Mouse (Mus musculus): ENCODE results near the gene Msrb3. TPM values are rescaled to one million over a fixed set of nuclear protein-coding genes. Genes with fewer than 3 reads are reported as not detected.
A peak's percentile ranks its signal among the peaks of the same experiment; 100 is the strongest.

The Msrb3 gene
- total and polyA plus RNA-seq, 2 experiments from 2014 or later: 1.6 to 5.6 TPM

- no peak for ATAC-seq
- Histone ChIP-seq H3K4me2 (ENCODE audit: low read depth, low read length) (no peak overlapping the region), H3K9ac (replicated peaks; ENCODE audit: low read length) (no peak overlapping the region), H3K27ac (no peak overlapping the region), H3K4me3 (ENCODE audit: low read length) (no peak overlapping the region), H3K4me1 (ENCODE audit: insufficient read depth, low read length) (no peaks in the 10 kb centered on the region), H3K36me3 (ENCODE audit: insufficient read depth, low read length) (no peaks in the 10 kb centered on the region), H3K9me3 (ENCODE audit: low read length) (no peaks in the 10 kb centered on the region), H3K27me3 (ENCODE audit: insufficient read depth, low read length) (no peaks in the 10 kb centered on the region)
- WGBS: 87% methylated on average over 6 of the region's 6 CpGs
- TF ChIP-seq CTCF (IDR thresholded peaks at IDR 0.05; ENCODE audit: low read depth): no peak
- no peak for DNase-seq (ENCODE audit: low spot score)
Measured at GRCm38 (mm10) chr10:120799479-120799878, 99.4 kb downstream of the Msrb3 start.

- no peak for DNase-seq (ENCODE audit: low spot score)
- Histone ChIP-seq H3K9ac (replicated peaks; ENCODE audit: low read length) (no peak overlapping the region), H3K9me3 (ENCODE audit: low read length) (no peaks in the 10 kb centered on the region), H3K4me3 (ENCODE audit: low read length) (no peak overlapping the region), H3K4me2 (ENCODE audit: low read depth, low read length) (no peak overlapping the region), H3K27ac (no peak overlapping the region), H3K36me3 (ENCODE audit: insufficient read depth, low read length) (no peaks in the 10 kb centered on the region), H3K27me3 (ENCODE audit: insufficient read depth, low read length) (no peaks in the 10 kb centered on the region), H3K4me1 (ENCODE audit: insufficient read depth, low read length) (no peaks in the 10 kb centered on the region)
- no peak for TF ChIP-seq CTCF (IDR thresholded peaks at IDR 0.05; ENCODE audit: low read depth)
- 89% methylated on average over 4 of the region's 4 CpGs for WGBS
- no peak for ATAC-seq
Measured at GRCm38 (mm10) chr10:120796749-120797148, 102.2 kb downstream of the Msrb3 start.

GRCm38 (mm10) chr10:120794391-120794817, 104.5 kb downstream of the Msrb3 start:
- no peak overlapping the region for H3K4me3 ChIP-seq (ENCODE audit: low read length)
- no peak for TF ChIP-seq CTCF (IDR thresholded peaks at IDR 0.05; ENCODE audit: low read depth)
- H3K4me2 ChIP-seq (ENCODE audit: low read depth, low read length): peak overlapping the region; percentile 34
- WGBS: 22% methylated on average over 13 of the region's 13 CpGs
- no peak overlapping the region for H3K9ac ChIP-seq (replicated peaks; ENCODE audit: low read length)
- H3K9me3 ChIP-seq (ENCODE audit: low read length): no peaks in the 10 kb centered on the region
- H3K36me3 ChIP-seq (ENCODE audit: insufficient read depth, low read length): no peaks in the 10 kb centered on the region
- no peak overlapping the region for H3K27ac ChIP-seq
- no peaks in the 10 kb centered on the region for H3K4me1 ChIP-seq (ENCODE audit: insufficient read depth, low read length)
- no peak for ATAC-seq
- no peaks in the 10 kb centered on the region for H3K27me3 ChIP-seq (ENCODE audit: insufficient read depth, low read length)
- DNase-seq (ENCODE audit: low spot score): no peak

GRCm38 (mm10) chr10:120792191-120792765, 106.6 kb downstream of the Msrb3 start:
- DNase-seq (ENCODE audit: low spot score): no peak
- 66% methylated on average over 11 of the region's 11 CpGs for WGBS

GRCm38 (mm10) chr10:120791438-120791837, 107.5 kb downstream of the Msrb3 start:
- H3K27ac ChIP-seq: no peak overlapping the region
- no peak for TF ChIP-seq CTCF (IDR thresholded peaks at IDR 0.05; ENCODE audit: low read depth)
- WGBS: 74% methylated on average over 11 of the region's 11 CpGs
- H3K27me3 ChIP-seq (ENCODE audit: insufficient read depth, low read length): no peaks in the 10 kb centered on the region
- ATAC-seq: no peak
- no peaks in the 10 kb centered on the region for H3K36me3 ChIP-seq (ENCODE audit: insufficient read depth, low read length)
- no peak for DNase-seq (ENCODE audit: low spot score)
- H3K4me3 ChIP-seq (ENCODE audit: low read length): no peak overlapping the region
- no peaks in the 10 kb centered on the region for H3K9me3 ChIP-seq (ENCODE audit: low read length)
- H3K4me2 ChIP-seq (ENCODE audit: low read depth, low read length): no peak overlapping the region
- no peaks in the 10 kb centered on the region for H3K4me1 ChIP-seq (ENCODE audit: insufficient read depth, low read length)
- no peak overlapping the region for H3K9ac ChIP-seq (replicated peaks; ENCODE audit: low read length)

More at GRCm38 (mm10) chr10:120792191-120792765, 106.6 kb downstream of the Msrb3 start:
- Histone ChIP-seq H3K9ac (replicated peaks; ENCODE audit: low read length) (no peak overlapping the region), H3K4me2 (ENCODE audit: low read depth, low read length) (no peak overlapping the region), H3K36me3 (ENCODE audit: insufficient read depth, low read length) (no peaks in the 10 kb centered on the region), H3K27ac (no peak overlapping the region), H3K27me3 (ENCODE audit: insufficient read depth, low read length) (no peaks in the 10 kb centered on the region), H3K4me1 (ENCODE audit: insufficient read depth, low read length) (no peaks in the 10 kb centered on the region), H3K4me3 (ENCODE audit: low read length) (no peak overlapping the region), H3K9me3 (ENCODE audit: low read length) (no peaks in the 10 kb centered on the region)
- ATAC-seq: no peak
- TF ChIP-seq CTCF (IDR thresholded peaks at IDR 0.05; ENCODE audit: low read depth): no peak

GRCm38 (mm10) chr10:120787202-120787601, 111.7 kb downstream of the Msrb3 start:
- ATAC-seq (peak; percentile 35; the same call in 1 of the 2 replicates), DNase-seq (ENCODE audit: low spot score) (peak; percentile 51)
- no peaks in the 10 kb centered on the region for H3K9me3 ChIP-seq (ENCODE audit: low read length)
- WGBS: 30% methylated on average over 10 of the region's 10 CpGs
- no peak for TF ChIP-seq CTCF (IDR thresholded peaks at IDR 0.05; ENCODE audit: low read depth)
- H3K9ac ChIP-seq (replicated peaks; ENCODE audit: low read length): no peak overlapping the region
- no peak overlapping the region for H3K27ac ChIP-seq
- H3K4me2 ChIP-seq (ENCODE audit: low read depth, low read length): no peak overlapping the region
- no peak overlapping the region for H3K4me3 ChIP-seq (ENCODE audit: low read length)
- no peaks in the 10 kb centered on the region for H3K27me3 ChIP-seq (ENCODE audit: insufficient read depth, low read length)
- no peaks in the 10 kb centered on the region for H3K4me1 ChIP-seq (ENCODE audit: insufficient read depth, low read length)
- H3K36me3 ChIP-seq (ENCODE audit: insufficient read depth, low read length): no peaks in the 10 kb centered on the region

DNA sequence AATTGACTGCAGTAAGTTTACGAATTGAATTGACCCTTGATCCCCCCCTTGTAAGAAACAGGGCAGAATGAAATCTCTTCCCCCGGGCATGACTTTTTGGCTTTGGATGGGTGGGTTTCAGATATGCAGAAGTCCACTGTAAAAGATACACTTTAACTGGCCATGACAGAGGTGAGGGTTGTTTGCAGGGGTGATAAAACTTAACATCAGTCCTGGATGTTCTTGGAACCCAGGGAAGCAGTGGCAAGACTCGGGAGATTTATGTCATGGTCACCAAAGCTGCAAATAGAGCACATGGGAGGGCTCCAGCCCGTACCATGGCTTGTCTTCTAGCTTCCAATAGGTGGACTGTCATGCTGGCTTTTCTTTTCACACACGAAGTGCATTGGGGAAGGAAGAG, 114.4 kb downstream of the Msrb3 start:
- Histone ChIP-seq H3K4me1 (ENCODE audit: insufficient read depth, low read length) (no peaks in the 10 kb centered on the region), H3K9ac (replicated peaks; ENCODE audit: low read length) (no peak overlapping the region), H3K27ac (no peak overlapping the region), H3K4me2 (ENCODE audit: low read depth, low read length) (no peak overlapping the region), H3K36me3 (ENCODE audit: insufficient read depth, low read length) (no peaks in the 10 kb centered on the region), H3K4me3 (ENCODE audit: low read length) (no peak overlapping the region), H3K27me3 (ENCODE audit: insufficient read depth, low read length) (no peaks in the 10 kb centered on the region), H3K9me3 (ENCODE audit: low read length) (no peaks in the 10 kb centered on the region)
- TF ChIP-seq CTCF (IDR thresholded peaks at IDR 0.05; ENCODE audit: low read depth): no peak
- WGBS: 34% methylated on average over 5 of the region's 5 CpGs
- ATAC-seq (no peak), DNase-seq (ENCODE audit: low spot score) (no peak)

Data from hindbrain, postnatal 0 days (tissue).